Mouse (Mus musculus): Measurements from ENCODE around the gene Tub.

The Tub gene

DNA sequence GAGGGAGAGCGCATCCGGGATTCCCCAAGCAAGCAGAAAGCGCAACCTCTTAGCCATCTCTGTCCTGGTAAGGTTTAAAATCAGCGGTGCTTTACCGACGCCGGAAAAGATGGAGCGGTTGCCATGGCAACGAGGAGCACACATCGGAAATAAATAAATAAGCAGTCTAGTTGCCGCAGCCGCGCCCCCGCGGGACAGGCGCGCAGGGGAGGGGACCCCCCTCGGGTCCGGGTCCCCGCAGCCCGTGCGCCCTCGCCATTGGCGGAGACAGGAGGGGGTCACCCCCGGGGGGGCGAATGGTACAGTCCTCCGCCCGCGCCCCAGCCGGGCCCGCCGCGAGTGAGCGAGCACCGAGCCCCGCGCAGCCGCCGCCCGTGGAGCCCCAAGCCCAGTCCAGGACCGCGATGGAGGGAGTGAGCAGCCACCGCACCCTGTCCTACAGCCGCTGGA is at the start of gene Tub:
Tub (plus strand) TSS at position 27 of the 450 bp plus-strand sequence.
- in situ Hi-C loops (cut with MseI, MboI), result no loop called here

- in situ Hi-C loops (cut with MseI, MboI), result no loop called here
These were observed 46.2 kb upstream of the Tub start for GRCm38 (mm10) chr7:108903969-108904368.

DNA sequence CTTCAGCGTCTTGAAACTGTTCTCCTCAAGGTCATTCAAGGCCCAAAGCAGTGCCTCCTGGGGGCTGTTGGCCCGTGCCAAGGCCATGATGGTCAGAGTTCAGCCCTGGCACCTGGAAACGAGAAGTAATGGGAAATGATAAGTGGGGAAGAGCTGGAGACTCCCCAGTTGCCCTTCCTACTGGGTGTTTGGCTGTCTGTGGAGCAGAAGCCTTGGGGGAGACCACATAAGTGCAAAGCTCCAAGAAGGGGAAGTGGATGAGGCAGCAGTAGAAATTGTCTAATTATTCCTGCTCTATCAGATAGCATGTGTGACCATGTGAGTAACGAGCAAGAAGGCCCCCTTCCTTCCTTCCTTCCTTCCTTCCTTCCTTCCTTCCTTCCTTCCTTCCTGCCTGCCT is 23.1 kb upstream of the Tub start:
- in situ Hi-C loops (cut with MseI, MboI), result no loop called here

DNA sequence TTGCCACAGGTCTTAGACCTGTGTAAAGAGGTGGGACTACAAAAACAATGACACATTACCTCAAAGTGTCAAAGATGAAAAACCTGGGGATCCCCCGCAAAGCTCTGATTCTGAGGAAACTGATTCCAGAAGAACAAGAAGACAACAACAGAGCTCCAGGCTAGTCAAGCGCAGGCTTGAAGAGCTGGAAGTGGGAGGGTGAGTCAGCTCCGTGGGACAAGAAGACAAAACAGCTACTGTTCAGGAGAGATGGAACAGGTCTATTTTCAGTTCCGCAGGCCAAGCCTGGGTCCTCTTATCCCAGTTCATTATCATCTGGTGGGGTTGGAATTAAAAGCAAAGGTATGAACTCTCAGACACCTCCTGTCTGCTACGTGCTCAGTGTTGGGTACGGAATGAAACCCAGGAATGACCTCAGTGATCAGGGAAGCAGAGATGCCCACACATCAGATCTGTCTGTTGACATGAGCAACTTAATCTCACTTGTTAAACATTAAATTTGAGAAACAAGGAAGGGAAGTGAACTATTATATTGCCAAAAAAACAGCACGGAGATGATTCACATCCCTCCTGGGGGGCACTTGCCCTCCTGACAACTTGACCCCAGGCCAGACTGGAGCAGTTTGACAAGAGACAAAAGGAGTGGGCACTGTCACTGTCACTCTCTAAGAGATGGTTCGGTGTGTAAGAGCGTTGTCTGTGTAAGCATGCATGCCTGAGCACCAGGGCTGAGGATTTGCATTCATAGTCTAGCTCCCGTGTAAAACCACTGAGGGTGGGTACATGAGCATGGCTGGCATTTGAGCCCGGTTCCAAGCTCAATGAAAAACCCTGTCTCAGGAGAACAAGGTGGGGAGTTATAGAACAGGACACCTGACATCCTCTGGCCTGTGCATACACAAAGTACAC is 21.6 kb upstream of the Tub start:
- in situ Hi-C loops (cut with MseI, MboI), result no loop called here

DNA sequence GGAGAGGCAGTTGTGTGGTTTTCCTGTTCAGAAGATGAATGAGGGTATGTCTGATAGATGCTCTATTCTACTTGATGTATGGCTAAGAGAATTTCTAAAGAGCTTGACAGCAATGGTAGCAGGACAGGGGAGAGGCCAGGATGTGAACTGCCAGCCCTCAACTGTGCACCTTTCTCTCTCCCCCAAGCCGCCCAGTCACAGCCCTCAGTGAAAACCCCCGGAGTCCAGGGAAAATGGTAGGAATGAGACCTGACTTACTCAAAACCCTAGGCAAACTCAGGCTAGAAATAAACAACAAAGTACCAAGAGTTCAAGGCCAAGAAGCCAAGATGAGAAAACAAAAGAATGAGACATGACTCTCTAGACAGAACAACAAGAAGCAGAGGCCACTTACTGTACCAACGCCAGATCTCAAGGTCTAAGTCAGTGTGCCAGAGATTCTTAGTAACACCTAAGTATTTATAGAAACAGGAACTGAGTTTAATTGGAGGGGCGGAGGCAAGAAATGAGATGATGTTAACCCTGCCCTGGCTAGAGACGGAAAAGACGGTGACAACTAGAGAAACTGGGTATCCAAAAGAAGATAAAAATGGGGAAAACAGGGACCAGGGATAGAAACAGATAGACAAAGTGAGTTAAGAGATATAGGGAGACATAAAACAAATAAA is 20.3 kb upstream of the Tub start, which contains the start of gene Nlrp10:
Nlrp10 (minus strand) TSS at position 453 of the 668 bp plus-strand sequence.
- in situ Hi-C loops (cut with MseI, MboI), result loop anchor here in 1 of 2 experiments (5.0 kb wide), 1 partner anchor 113 kb away; no protein-coding TSS in a partner anchor

DNA sequence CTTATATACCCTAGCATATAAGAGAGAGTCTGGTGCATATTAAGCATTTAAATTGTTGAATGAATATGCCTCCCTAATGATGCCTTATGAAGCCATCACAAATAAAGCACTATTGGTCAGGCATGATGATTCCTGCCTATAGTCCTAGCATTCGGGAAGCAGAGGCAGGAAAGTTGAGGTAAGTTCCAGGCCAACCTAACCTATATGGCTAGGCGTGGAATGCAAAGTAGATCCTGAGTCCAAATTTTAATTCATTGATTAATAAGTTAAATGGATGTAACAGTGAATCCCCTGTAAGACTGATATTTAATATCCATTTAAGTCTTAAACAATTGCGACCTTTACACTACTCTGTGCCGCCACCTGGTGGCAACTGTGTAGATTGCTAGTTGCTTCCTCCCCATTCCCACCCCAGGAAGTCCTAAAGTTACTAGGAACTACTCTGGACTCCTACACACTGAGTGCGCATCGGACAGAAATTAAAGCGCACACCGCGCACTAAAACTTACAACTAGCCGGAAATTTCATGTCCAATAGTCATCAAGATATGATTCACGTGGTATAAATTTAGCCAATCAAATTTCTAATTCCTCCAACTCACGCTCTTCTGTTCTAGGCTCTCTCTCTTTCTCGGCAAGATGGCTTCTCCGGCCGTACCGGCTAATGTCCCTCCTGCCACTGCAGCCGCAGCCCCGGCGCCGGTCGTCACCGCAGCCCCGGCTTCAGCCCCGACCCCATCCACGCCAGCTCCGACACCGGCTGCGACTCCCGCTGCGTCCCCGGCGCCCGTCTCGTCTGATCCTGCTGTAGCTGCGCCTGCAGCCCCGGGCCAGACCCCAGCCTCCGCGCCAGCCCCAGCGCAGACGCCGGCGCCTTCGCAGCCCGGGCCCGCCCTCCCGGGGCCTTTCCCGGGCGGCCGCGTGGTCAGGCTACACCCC is 16.1 kb upstream of the Tub start, which contains the start of gene Eif3f:
Eif3f (plus strand) TSS at position 624 of the 938 bp plus-strand sequence.
- in situ Hi-C loops (cut with MseI, MboI), result loop anchor here in 1 of 2 experiments (5.0 kb wide), 1 partner anchor 117 kb away; no protein-coding TSS in a partner anchor

DNA sequence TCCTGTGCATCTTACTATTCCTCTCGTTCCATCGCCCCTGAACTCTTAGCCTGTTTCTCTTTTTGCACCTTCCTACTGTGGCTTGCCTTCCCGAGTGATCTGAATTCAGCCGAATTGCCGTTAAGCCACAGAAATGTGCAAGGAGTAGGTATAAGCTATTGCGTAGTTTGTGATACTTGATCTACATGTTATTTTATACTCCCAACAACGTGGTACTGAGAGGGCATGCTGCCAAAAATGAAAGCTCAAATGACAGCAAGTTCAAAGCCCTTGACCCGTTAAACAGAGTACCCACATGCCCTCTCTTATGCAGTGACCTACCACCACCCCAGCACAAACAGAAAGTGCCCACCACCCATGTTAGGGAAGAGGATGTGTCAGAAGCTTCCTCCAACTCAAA is 15.3 kb upstream of the Tub start:
- in situ Hi-C loops (cut with MseI, MboI), result loop anchor here in 1 of 2 experiments (5.0 kb wide), 1 partner anchor 118 kb away; no protein-coding TSS in a partner anchor

DNA sequence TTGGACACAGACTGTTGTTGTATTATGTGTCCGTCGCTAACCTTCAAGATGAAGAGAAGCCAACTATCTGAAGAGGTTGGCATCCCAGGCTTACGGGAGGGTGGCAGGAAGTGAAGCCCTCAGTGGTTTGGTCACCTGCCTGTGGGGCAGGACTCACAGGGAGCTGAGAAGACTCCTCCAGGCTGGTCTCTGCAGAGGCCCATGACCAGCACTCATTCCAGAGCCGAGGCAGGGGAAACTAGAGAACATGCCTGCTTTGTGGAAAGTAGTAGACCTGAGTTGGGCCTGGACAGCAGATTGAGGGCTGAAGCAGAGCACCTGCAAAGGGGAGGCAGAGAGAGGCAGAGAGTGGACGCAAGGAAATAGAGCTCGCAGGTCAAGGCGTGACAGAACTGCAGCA is 14.7 kb upstream of the Tub start:
- in situ Hi-C loops (cut with MseI, MboI), result no loop called here

GRCm38 (mm10) chr7:108936591-108936990 is 13.5 kb upstream of the Tub start:
- in situ Hi-C loops (cut with MseI, MboI), result no loop called here

DNA sequence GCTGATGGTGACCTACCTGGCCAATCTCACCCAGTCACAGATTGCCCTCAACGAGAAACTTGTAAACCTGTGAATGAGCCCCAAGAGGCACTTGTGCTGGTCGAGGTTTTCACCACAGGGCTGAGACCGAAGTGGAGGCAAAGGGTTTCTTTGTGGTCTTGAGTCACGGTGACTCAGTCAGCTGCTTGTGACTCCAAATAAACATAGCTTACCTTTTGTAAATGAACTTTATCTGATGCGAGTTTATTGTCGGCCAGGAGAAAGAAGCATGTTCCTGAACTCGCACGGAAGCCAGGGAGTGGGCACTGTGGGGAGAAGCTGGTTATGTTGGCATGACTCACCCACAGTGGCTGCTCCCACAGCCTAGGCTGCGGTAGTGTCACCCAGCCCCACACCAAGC is 8.7 kb upstream of the Tub start:
- in situ Hi-C loops (cut with MseI, MboI), result no loop called here

- in situ Hi-C loops (cut with MseI, MboI), result no loop called here
These were observed 6.1 kb upstream of the Tub start for GRCm38 (mm10) chr7:108944002-108944401.

GRCm38 (mm10) chr7:108948611-108949010 is 1.5 kb upstream of the Tub start:
- in situ Hi-C loops (cut with MseI, MboI), result no loop called here

DNA sequence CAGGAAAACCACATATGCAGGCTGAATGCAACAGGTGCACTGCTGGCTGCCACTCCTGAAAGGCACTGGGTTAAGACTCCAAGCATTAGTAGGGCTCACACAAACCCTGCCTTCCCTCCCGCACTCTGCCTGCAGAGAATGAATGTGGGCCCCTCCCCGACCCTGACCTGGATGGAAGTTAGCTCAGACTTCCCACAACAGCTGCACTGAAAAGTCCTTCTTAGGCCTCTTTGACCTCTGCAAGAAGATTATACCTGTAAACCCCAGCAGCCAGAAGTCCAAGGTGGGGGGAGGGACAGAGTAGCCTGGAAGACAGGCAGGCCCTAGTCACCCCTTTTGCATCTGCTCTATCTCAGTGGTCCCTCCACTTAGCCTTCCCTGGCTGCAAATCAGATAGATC is 837 bp upstream of the Tub start:
- in situ Hi-C loops (cut with MseI, MboI), result no loop called here

DNA sequence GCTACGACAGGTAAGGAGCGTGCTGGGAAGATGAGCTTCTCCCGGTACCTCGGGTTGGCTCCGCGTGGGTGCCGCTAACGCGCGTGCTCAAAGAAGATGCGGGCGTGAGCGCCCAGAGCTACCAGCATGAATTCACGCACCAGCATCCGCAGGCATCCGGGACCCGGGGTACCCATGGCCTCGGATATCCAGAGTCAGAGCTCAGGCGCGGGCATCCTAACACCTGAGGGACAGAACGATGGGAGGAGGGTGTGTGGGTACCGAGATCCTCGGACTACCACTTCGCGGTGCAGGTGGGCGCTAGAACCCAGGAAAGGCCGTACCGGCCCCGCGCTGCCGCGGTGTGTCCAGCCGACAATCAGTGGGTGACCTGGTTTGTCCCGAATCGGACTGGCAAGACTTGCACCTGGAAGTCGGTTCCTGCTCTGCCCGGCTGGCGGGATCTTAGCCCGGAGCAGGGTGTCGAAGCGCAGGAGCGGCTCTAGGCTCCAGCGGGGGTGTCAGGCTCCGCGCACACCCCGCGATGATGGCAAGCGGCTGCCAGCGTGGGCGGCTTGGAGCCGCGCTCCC is 709 bp downstream of the Tub start:
- in situ Hi-C loops (cut with MseI, MboI), result no loop called here

GRCm38 (mm10) chr7:108952801-108953200 is 2.7 kb downstream of the Tub start:
- in situ Hi-C loops (cut with MseI, MboI), result no loop called here

GRCm38 (mm10) chr7:108954185-108954584 is 4.0 kb downstream of the Tub start:
- in situ Hi-C loops (cut with MseI, MboI), result no loop called here

GRCm38 (mm10) chr7:108957734-108958133 is 7.6 kb downstream of the Tub start:
- in situ Hi-C loops (cut with MseI, MboI), result loop anchor here (5.0 kb wide), 1 partner anchor 65 kb away; no protein-coding TSS in a partner anchor

DNA sequence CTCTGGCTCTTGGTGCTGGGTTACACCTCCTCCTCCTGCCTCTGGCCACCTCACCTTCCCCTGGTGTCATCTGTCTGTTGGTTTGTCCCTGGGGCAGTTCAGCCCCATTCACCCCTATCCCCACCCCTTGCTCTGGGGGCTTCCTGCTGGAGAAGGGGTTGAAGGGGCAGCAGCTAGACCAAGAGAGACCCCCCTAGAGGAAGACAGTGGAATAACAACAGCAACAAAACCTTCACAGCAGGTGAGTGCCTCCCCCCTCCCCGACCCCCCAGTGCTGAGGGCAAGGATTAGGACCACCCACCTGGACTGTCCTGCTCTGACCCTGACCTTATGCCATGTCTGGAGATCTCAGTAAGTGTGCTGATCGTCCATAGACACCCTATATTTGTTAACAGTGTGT is 15.8 kb downstream of the Tub start:
- in situ Hi-C loops (cut with MseI, MboI), result no loop called here

GRCm38 (mm10) chr7:108966742-108967362 is 16.7 kb downstream of the Tub start:
- in situ Hi-C loops (cut with MseI, MboI), result no loop called here

GRCm38 (mm10) chr7:108968201-108968600 is 18.1 kb downstream of the Tub start:
- in situ Hi-C loops (cut with MseI, MboI), result no loop called here
